Mouse (Mus musculus): ENCODE results near the gene Dpf1.

DNA sequence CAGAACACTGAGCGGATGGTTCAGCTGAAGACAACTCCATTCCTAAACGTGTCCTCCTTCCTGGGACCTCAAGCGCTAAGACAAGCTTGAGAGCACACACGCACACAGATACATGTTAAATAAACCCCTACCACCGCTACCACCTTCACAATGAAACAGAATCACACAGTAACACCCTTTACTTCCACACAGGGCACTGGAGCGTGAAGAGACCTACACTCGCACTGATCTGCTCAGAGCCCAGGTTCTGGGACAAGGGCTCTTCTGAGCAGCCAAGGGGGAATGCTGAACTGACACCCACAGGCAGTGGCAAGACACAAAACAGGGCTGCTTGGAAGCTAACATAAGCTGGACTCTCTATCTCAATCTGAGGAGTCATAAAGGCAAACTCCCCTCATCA, 38.1 kb upstream of the Dpf1 start:
- TF ChIP-seq CTCF (IDR thresholded peaks at IDR 0.05) (no peak), POLR2A (IDR thresholded peaks at IDR 0.05; ENCODE audit: insufficient read depth, low read depth, low read length) (no peak)
